Mouse (Mus musculus) G1E (cell line): ENCODE data around the gene Slc1a1.

Experiments
- CTCF ChIP-seq: IDR thresholded peaks from 2 replicates; pipeline ENCODE4 v1.5.1; 2012; ENCODE audit warnings: low read depth, low read length, inconsistent platforms, mixed read lengths
- GATA1 ChIP-seq: IDR thresholded peaks from 2 replicates; pipeline ENCODE4 v1.6.1; 2012; ENCODE audit warnings: borderline replicate concordance, low read length, inconsistent platforms, mixed read lengths
- POLR2AphosphoS5 ChIP-seq: IDR thresholded peaks from 2 replicates; pipeline ENCODE4 v1.6.1; 2012; ENCODE audit warnings: low read depth, low read length, inconsistent platforms; ENCODE audit not compliant: insufficient replicate concordance

GRCm38 (mm10) chr19:28865501-28865900 lies 30.7 kb downstream of the Slc1a1 start:
- TF ChIP-seq CTCF (no peak), POLR2AphosphoS5 (no peak), GATA1 (no peak)
